Mouse (Mus musculus): Measurements from ENCODE around the gene Ppy.

Gene Ppy

GRCm38 (mm10) chr11:102089088-102089808 is 11.9 kb downstream of the Ppy start:
- ATAC-seq (ENCODE audit: insufficient number of reproducible peaks, low FRiP score, low TSS enrichment) = no peak

GRCm38 (mm10) chr11:102087931-102088898 is 12.9 kb downstream of the Ppy start, which contains the start of gene Mpp2:
TSS of gene Mpp2 (minus strand) at chr11:102088515.
- peak; percentile 50; the same call in 1 of the 2 replicates for ATAC-seq (ENCODE audit: insufficient number of reproducible peaks, low FRiP score, low TSS enrichment)

GRCm38 (mm10) chr11:102087081-102087751 is 13.9 kb downstream of the Ppy start:
- ATAC-seq (ENCODE audit: insufficient number of reproducible peaks, low FRiP score, low TSS enrichment) = peak; percentile 60; the same call in 1 of the 2 replicates

- no peak for ATAC-seq (ENCODE audit: insufficient number of reproducible peaks, low FRiP score, low TSS enrichment)
Measured at GRCm38 (mm10) chr11:102086331-102086730, 14.8 kb downstream of the Ppy start.

GRCm38 (mm10) chr11:102084159-102084558 is 17.0 kb downstream of the Ppy start:
- no peak for ATAC-seq (ENCODE audit: insufficient number of reproducible peaks, low FRiP score, low TSS enrichment)

GRCm38 (mm10) chr11:102083193-102083592 is 17.9 kb downstream of the Ppy start:
- no peak for ATAC-seq (ENCODE audit: insufficient number of reproducible peaks, low FRiP score, low TSS enrichment)

GRCm38 (mm10) chr11:102082322-102082721 is 18.8 kb downstream of the Ppy start:
- ATAC-seq (ENCODE audit: insufficient number of reproducible peaks, low FRiP score, low TSS enrichment) = no peak

GRCm38 (mm10) chr11:102073722-102074121 is 27.4 kb downstream of the Ppy start:
- ATAC-seq (ENCODE audit: insufficient number of reproducible peaks, low FRiP score, low TSS enrichment) = no peak

- no peak for ATAC-seq (ENCODE audit: insufficient number of reproducible peaks, low FRiP score, low TSS enrichment)
Measured at GRCm38 (mm10) chr11:102072729-102073128, 28.4 kb downstream of the Ppy start.

- ATAC-seq (ENCODE audit: insufficient number of reproducible peaks, low FRiP score, low TSS enrichment) = no peak
Measured at GRCm38 (mm10) chr11:102070426-102070825, 30.7 kb downstream of the Ppy start.

- ATAC-seq (ENCODE audit: insufficient number of reproducible peaks, low FRiP score, low TSS enrichment) = no peak
Measured at GRCm38 (mm10) chr11:102069633-102070032, 31.5 kb downstream of the Ppy start.

- no peak for ATAC-seq (ENCODE audit: insufficient number of reproducible peaks, low FRiP score, low TSS enrichment)
Measured at GRCm38 (mm10) chr11:102068969-102069368, 32.1 kb downstream of the Ppy start.

GRCm38 (mm10) chr11:102063076-102063475 is 38.0 kb downstream of the Ppy start:
- ATAC-seq (ENCODE audit: insufficient number of reproducible peaks, low FRiP score, low TSS enrichment) = no peak

GRCm38 (mm10) chr11:102061941-102062473 is 39.1 kb downstream of the Ppy start:
- ATAC-seq (ENCODE audit: insufficient number of reproducible peaks, low FRiP score, low TSS enrichment) = no peak

GRCm38 (mm10) chr11:102061236-102061940 is 39.7 kb downstream of the Ppy start:
- peak; percentile 70; the same call in 1 of the 2 replicates for ATAC-seq (ENCODE audit: insufficient number of reproducible peaks, low FRiP score, low TSS enrichment)

- peak; percentile 26; the same call in 1 of the 2 replicates for ATAC-seq (ENCODE audit: insufficient number of reproducible peaks, low FRiP score, low TSS enrichment)
Measured at GRCm38 (mm10) chr11:102053847-102054246, 47.3 kb downstream of the Ppy start.

GRCm38 (mm10) chr11:102053183-102053582 is 47.9 kb downstream of the Ppy start:
- ATAC-seq (ENCODE audit: insufficient number of reproducible peaks, low FRiP score, low TSS enrichment) = no peak

- no peak for ATAC-seq (ENCODE audit: insufficient number of reproducible peaks, low FRiP score, low TSS enrichment)
Measured at GRCm38 (mm10) chr11:102052697-102053096, 48.4 kb downstream of the Ppy start.

GRCm38 (mm10) chr11:102051954-102052353 is 49.2 kb downstream of the Ppy start:
- no peak for ATAC-seq (ENCODE audit: insufficient number of reproducible peaks, low FRiP score, low TSS enrichment)

- no peak for ATAC-seq (ENCODE audit: insufficient number of reproducible peaks, low FRiP score, low TSS enrichment)
Measured at GRCm38 (mm10) chr11:102051541-102051940, 49.6 kb downstream of the Ppy start.
